Mouse (Mus musculus) intestine, embryonic 15.5 days (tissue): ENCODE measurements at regions not wholly inside any gene's neighbourhood (a gene's known extent, or its start where the extent isn't known, plus 50 kb on each side); places are given as distances from the start of the nearest gene placed in this dataset.

Experiments
- ATAC-seq: fragments of 200-750 bp; cut with Nextera tagmentation; 2 replicates; pipeline ENCODE4 v1.8.0; 2017; ENCODE audit warnings: moderate TSS enrichment, moderate library complexity
- H3K27ac ChIP-seq: fragments of 300-500 bp; sonication (generic); 2 replicates; pipeline ENCODE4 v1.5.1; 2015; ENCODE audit warnings: mild to moderate bottlenecking, inconsistent platforms
- H3K27me3 ChIP-seq: fragments of 300-500 bp; sonication (generic); replicated peaks from 2 replicates; pipeline ENCODE4 v1.6.1; 2015; ENCODE audit warnings: inconsistent platforms
- H3K36me3 ChIP-seq: fragments of 300-500 bp; sonication (generic); 2 replicates; pipeline ENCODE4 v1.6.1; 2015; ENCODE audit warnings: inconsistent platforms
- H3K4me1 ChIP-seq: fragments of 300-500 bp; sonication (generic); replicated peaks from 2 replicates; pipeline ENCODE4 v1.6.1; 2015; ENCODE audit warnings: inconsistent platforms
- H3K4me2 ChIP-seq: fragments of 300-500 bp; sonication (generic); replicated peaks from 2 replicates; pipeline ENCODE4 v1.6.1; 2015; ENCODE audit warnings: mild to moderate bottlenecking, inconsistent platforms
- H3K4me3 ChIP-seq: fragments of 300-500 bp; sonication (generic); replicated peaks from 2 replicates; pipeline ENCODE4 v1.5.1; 2015; ENCODE audit warnings: inconsistent platforms
- H3K9ac ChIP-seq: fragments of 300-500 bp; sonication (generic); 2 replicates; pipeline ENCODE4 v1.6.1; 2015; ENCODE audit warnings: inconsistent platforms
- H3K9me3 ChIP-seq: fragments of 300-500 bp; sonication (generic); 2 replicates; pipeline ENCODE4 v1.6.1; 2016; ENCODE audit warnings: inconsistent platforms
- WGBS: fragments of 180-500 bp; shearing (Covaris S2); methylation state at CpG from one replicate; pipeline ENCODE4 v1.1.7; 2015; 5-methylcytosine and 5-hydroxymethylcytosine counted together

DNA sequence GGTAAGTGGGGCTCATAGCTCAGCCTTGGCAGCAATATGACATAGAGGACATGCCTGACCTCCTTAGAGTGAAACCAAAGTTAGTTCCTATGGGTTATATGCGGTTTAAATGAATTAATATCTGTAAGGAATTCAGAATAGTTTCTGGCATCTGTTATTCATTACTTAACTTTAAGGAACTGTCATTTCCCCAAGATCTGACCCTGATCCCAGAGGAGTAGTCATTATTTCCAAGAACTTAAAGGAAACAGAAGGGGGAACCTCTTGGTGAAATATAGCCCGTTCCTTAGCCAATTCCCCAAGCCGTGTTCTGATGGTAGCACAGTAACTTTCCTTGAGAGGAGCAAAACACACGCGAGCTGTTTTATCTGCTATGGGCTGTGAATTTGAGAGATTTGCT is 85.9 kb upstream of the Atp5g3 start:
- no peak overlapping the region for H3K9ac ChIP-seq
- no peak overlapping the region for H3K27ac ChIP-seq
- H3K36me3 ChIP-seq, result no peaks in the 10 kb centered on the region
- H3K4me1 ChIP-seq, result no peaks in the 10 kb centered on the region
- no peak for ATAC-seq
- H3K4me2 ChIP-seq, result no peak overlapping the region
- H3K27me3 ChIP-seq, result 0 out of 2 replicates have a peak, but pooled peaks cover 7% of the 10 kb centered on the region
- H3K4me3 ChIP-seq, result no peak overlapping the region
- H3K9me3 ChIP-seq, result no peaks in the 10 kb centered on the region
- 81% methylated on average over 5 of the region's 5 CpGs for WGBS

DNA sequence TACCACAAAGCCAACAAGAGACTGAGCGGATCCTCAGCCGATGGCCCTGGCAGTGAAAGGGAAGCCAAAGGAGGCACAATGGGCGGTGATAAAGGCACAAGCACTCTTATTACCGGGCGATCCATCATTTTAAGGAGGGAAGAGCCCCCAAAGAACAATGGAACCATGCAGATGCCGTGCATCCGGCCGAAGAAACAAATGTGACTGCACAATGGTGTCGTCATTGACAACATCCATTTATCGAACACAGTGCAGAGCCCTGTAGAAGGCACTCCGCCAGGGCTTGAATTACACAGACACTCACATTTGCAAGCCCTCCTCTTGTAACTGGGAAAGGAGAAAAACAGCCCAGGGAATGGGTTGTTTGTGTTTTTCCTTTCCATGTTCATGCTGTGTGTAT is 80.7 kb upstream of the Atp5g3 start:
- no peak overlapping the region for H3K9ac ChIP-seq
- no peaks in the 10 kb centered on the region for H3K36me3 ChIP-seq
- no peak overlapping the region for H3K27ac ChIP-seq
- H3K4me2 ChIP-seq, result no peak overlapping the region
- no peaks in the 10 kb centered on the region for H3K9me3 ChIP-seq
- ATAC-seq, result no peak
- H3K4me3 ChIP-seq, result no peak overlapping the region
- WGBS, result 71% methylated on average over 11 of the region's 11 CpGs
- H3K4me1 ChIP-seq, result no peaks in the 10 kb centered on the region
- H3K27me3 ChIP-seq, result no peaks in the 10 kb centered on the region

DNA sequence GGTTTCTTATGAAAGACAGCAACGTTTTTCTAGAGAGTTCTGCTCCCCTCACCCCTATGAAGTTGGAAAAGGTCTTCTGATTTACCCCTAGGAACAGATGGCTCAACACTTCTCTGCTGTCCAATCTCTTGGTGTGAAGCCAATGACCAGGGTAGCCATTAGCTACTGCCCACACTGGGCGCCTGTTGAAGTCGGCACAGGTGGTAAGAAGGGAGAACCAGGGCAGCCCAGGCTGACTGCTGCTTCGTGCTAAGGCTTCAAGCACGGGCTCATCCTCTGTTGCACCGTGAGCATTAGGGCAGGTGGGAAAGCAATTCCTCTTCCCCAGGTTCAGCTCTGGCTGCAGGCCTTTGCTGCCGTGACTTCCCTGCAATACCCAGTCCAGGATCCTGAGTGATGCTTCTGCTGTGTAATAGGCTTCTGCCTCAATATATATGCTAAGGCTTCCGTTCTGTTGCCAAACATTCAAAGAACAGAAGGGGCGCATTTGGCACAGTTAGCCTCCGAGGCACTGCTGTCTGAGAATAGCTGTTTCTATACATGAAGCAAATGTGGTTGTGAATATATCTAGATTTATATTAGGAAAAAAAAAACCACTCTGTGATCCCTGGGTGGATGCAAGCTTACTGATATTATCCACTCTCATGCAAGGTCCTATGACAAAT is 76.4 kb upstream of the Atp5g3 start:
- H3K27ac ChIP-seq, result no peak overlapping the region
- no peak for ATAC-seq
- no peaks in the 10 kb centered on the region for H3K27me3 ChIP-seq
- WGBS, result 87% methylated on average over 10 of the region's 10 CpGs
- no peak overlapping the region for H3K4me2 ChIP-seq
- H3K9me3 ChIP-seq, result no peaks in the 10 kb centered on the region
- H3K4me3 ChIP-seq, result no peak overlapping the region
- no peaks in the 10 kb centered on the region for H3K4me1 ChIP-seq
- H3K9ac ChIP-seq, result no peak overlapping the region
- H3K36me3 ChIP-seq, result no peaks in the 10 kb centered on the region

DNA sequence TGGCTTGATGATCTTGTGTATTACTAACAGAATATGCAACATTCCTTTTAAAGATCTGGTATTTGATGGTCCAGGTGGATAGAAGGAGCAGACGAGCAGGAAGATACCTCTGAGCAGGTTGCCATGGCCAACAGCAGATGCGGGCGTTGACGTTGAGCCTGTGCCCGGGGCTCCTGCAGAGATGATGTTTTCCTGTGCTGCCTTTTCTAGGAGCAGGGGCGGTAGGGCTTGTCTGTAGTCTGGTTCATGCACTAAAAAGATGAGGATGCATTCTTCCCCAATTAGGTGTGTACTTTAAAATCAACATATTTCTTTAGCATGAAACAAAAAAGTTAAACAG is 74.8 kb upstream of the Atp5g3 start:
- no peak overlapping the region for H3K27ac ChIP-seq
- no peak for ATAC-seq

GRCm38 (mm10) chr2:73985238-73985910 is 74.2 kb upstream of the Atp5g3 start:
- no peak overlapping the region for H3K4me3 ChIP-seq
- H3K27me3 ChIP-seq, result no peaks in the 10 kb centered on the region
- H3K4me2 ChIP-seq, result no peak overlapping the region
- ATAC-seq, result no peak
- H3K36me3 ChIP-seq, result no peaks in the 10 kb centered on the region
- WGBS, result 81% methylated on average over 14 of the region's 14 CpGs
- H3K4me1 ChIP-seq, result no peaks in the 10 kb centered on the region
- H3K9me3 ChIP-seq, result no peaks in the 10 kb centered on the region
- H3K9ac ChIP-seq, result no peak overlapping the region
- H3K27ac ChIP-seq, result no peak overlapping the region

More for the DNA sequence above, 74.8 kb upstream of the Atp5g3 start:
- Histone ChIP-seq H3K9ac (no peak overlapping the region), H3K4me1 (no peaks in the 10 kb centered on the region), H3K27me3 (no peaks in the 10 kb centered on the region), H3K9me3 (no peaks in the 10 kb centered on the region), H3K4me2 (no peak overlapping the region), H3K36me3 (no peaks in the 10 kb centered on the region), H3K4me3 (no peak overlapping the region)
- 67% methylated on average over 6 of the region's 6 CpGs for WGBS

DNA sequence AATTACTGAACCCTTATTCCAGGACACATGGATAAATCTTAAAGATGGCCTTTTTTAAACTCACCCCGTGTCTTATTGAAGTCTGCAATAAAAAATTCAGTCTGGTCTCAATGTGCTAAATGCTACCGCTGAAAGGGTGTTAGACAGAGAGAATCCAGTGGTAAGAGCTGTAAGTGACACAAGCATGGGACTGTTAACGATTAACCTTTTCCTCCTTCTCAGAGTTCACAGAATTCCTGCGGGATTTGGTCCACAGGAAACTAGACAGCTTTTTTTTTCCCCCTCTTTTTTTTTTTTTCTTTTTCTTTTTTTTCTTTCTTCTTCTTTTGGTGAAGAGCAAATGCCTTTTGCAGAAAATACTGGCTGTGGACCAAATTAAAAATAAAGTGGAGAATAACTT is 72.0 kb upstream of the Atp5g3 start:
- Histone ChIP-seq H3K36me3 (no peaks in the 10 kb centered on the region), H3K9ac (no peak overlapping the region), H3K4me3 (no peak overlapping the region), H3K27ac (no peak overlapping the region), H3K27me3 (no peaks in the 10 kb centered on the region), H3K9me3 (no peaks in the 10 kb centered on the region), H3K4me1 (no peaks in the 10 kb centered on the region), H3K4me2 (no peak overlapping the region)
- 34% methylated on average over 4 of the region's 4 CpGs for WGBS
- no peak for ATAC-seq

DNA sequence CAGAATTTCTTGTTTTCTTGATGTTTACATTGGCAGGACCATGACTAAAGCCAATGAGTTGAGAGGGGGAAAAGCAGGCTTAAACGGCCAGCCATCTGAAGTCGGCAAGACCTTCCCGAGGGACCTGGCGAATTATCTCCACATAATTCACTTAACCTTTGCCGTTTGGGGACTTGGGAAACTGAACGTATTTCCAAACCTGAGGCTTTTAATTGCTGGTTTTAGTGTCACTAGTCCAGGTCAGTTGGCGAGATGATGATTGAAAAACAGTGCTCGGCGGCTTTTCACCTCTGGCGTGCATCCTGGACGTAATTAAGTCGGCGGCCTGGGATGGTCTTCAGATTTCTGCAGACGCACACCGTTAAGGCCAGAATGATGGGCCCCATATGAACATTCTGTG is 66.9 kb upstream of the Atp5g3 start:
- no peak overlapping the region for H3K4me2 ChIP-seq
- H3K9me3 ChIP-seq, result no peaks in the 10 kb centered on the region
- H3K4me3 ChIP-seq, result no peak overlapping the region
- H3K36me3 ChIP-seq, result no peaks in the 10 kb centered on the region
- H3K4me1 ChIP-seq, result no peaks in the 10 kb centered on the region
- 73% methylated on average over 15 of the region's 15 CpGs for WGBS
- no peak overlapping the region for H3K27ac ChIP-seq
- no peaks in the 10 kb centered on the region for H3K27me3 ChIP-seq
- ATAC-seq, result no peak
- H3K9ac ChIP-seq, result no peak overlapping the region

DNA sequence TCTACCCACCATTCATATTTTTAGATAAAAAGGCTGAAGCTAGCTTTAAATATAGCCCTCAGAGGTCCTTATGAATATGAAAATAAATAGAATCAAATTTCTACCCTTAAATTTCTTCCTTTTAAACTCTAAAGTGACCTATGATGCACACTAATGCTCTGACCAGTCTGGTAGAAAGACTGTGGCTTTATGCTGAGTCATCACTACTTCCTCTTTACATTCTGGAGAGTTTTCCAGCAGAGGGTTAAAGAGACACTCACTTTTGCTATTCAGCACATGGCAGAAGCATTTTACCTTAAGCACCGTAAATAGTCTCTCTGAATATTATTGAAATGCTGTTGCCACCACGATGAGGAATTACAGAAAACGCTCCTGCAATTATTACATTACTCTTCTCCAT is 62.6 kb upstream of the Atp5g3 start:
- no peak overlapping the region for H3K27ac ChIP-seq
- H3K36me3 ChIP-seq, result no peaks in the 10 kb centered on the region
- no peak overlapping the region for H3K4me2 ChIP-seq
- ATAC-seq, result no peak
- no peak overlapping the region for H3K9ac ChIP-seq
- H3K9me3 ChIP-seq, result no peaks in the 10 kb centered on the region
- H3K27me3 ChIP-seq, result no peaks in the 10 kb centered on the region
- no peaks in the 10 kb centered on the region for H3K4me1 ChIP-seq
- 81% methylated on average over 3 of the region's 3 CpGs for WGBS
- H3K4me3 ChIP-seq, result no peak overlapping the region

DNA sequence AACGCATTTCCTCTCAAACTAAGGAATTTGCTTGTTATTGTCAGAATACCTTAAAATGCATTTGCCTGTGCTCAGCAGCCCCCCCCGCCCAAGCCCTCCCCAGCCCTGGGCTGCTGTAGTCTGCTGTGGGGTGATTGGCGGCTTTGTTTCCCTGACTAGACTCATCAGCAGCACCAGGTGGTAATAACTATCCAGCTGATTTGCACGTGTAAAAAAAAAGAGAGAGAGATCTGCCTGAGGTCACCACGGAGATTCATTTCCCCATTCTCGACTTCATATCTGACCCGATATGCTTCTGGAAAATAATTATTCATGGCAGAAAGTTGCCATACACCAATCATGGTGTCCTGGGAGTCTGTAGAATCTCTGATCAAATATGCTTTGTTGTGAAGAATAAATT is 56.5 kb upstream of the Atp5g3 start:
- 71% methylated on average over 7 of the region's 7 CpGs for WGBS
- H3K4me2 ChIP-seq, result no peak overlapping the region
- no peaks in the 10 kb centered on the region for H3K9me3 ChIP-seq
- no peak for ATAC-seq
- H3K27me3 ChIP-seq, result no peaks in the 10 kb centered on the region
- no peak overlapping the region for H3K4me3 ChIP-seq
- H3K27ac ChIP-seq, result no peak overlapping the region
- H3K9ac ChIP-seq, result no peak overlapping the region
- H3K36me3 ChIP-seq, result no peaks in the 10 kb centered on the region
- no peaks in the 10 kb centered on the region for H3K4me1 ChIP-seq

- Histone ChIP-seq H3K27ac (no peak overlapping the region), H3K4me2 (no peak overlapping the region), H3K9me3 (no peaks in the 10 kb centered on the region), H3K4me1 (no peaks in the 10 kb centered on the region), H3K4me3 (no peak overlapping the region), H3K27me3 (no peaks in the 10 kb centered on the region), H3K9ac (no peak overlapping the region), H3K36me3 (no peaks in the 10 kb centered on the region)
- ATAC-seq, result no peak
- 10% methylated on average over 4 of the region's 4 CpGs for whole genome bisulfite sequencing
Measured at GRCm38 (mm10) chr2:73965595-73965994, 54.5 kb upstream of the Atp5g3 start.
